Mouse (Mus musculus) cerebellum, adult (tissue): ENCODE data around the gene Ppp1r13b.
A peak's percentile ranks its signal among the peaks of the same experiment; 100 is the strongest.
"Not testable (repeated sequence)": the region's sequence is repeated elsewhere in the genome, so short reads cannot be mapped to it uniquely, and the experiment has no call there.

Experiments used
- ATAC-seq: cut with Nextera tagmentation; 2 replicates; pipeline ENCODE4 v1.9.2; 2017; ENCODE audit warnings: mild to moderate bottlenecking, moderate library complexity, mixed read lengths; ENCODE audit not compliant: insufficient number of reproducible peaks, low FRiP score, low TSS enrichment

Gene Ppp1r13b

DNA sequence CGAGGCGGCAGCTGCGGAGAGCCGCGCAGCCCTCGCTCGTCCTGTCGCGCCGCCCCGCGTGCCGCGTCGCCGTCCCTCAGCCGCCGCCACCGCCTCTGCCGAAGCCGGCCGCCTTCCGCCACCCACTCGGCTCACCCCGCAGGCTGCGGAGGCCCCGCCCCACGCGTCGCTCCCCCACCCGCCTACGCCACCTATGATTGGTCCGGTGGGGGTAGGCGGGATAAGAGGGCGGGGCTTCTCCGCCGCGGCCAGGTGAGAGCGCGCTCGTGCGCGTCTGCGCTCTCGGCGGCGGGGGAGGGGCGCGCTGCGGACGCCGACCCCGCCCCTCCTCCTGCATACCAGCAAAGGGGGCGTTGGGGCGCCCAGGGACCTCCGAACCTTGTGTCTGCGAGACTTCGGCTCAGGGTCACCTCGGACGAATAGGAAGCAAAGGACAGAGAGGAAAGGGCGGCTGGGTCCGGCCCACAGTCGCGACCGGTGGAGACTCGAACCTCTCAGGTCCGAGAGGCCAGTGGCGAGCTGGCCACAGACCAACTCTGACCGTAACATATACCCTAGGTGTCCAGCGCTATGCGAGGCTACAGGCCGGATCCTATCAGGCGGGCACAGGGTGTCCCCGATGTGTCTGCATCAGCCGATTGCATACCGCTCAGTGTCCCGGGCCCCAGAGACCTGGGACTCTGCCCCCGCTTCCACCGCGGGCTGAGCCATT is at the start of gene Ppp1r13b:
Gene Ppp1r13b, minus strand, starts transcription at position 141 of the 712 bp plus-strand sequence.
- ATAC-seq, result peak; percentile 89

DNA sequence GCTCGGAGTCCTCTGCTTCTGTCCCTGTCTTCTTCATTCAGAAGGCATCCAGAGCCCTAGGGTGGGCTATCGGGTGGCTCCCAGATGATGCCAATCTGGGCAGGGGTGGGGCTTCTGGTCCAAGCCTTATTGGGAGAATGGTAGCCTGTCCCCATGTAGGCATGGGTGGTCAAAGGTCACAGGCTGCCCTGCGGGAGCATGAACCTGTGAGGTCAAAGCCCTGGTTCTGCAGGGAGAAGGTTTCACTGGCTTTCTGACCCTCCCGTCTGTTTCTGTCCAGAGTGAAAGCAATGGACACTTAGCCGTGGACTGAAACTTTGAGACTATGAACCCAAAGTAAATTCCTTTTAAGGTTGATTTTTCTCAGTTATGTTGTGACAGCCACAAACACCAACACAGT is 48.3 kb upstream of the Ppp1r13b start:
- ATAC-seq, result no peak

DNA sequence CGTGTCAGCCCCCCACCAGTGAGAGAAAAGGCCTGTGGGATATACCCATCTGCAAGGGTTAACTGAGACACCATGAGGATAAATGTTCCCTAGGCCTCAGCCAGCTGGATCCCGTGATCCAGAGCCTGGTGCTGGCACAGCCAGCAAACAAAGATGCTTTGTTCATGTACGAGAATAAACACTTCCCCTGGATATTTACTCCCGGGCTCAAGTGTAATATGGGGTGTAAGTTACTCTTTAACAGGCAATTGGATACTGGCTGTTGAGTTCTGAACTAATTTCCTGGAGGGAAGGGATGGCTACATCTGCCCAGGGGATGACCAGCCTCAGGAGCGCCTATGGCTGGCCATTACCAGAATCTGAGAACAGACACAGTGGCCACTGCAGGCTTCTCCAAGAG is 43.8 kb upstream of the Ppp1r13b start:
- no peak for ATAC-seq

DNA sequence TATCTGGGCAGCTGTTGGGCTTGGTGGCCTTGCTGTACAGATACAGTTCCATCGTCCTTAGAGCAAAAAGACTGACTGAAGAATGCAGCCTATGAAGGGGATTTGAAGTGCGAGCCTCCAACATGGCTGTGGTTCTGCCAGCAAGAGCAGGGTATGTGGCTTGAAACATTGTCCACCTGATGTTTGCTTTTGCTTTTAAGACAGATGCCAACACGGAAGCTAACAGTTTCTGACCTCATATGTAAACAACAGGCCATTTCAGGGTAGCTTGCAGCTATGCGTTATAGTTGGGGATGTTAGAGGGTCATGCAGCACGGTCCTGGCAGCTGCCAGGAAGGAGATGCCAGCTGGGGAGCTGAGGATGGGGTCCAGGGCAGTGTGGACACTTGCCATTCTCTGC is 42.6 kb upstream of the Ppp1r13b start:
- ATAC-seq, result no peak

DNA sequence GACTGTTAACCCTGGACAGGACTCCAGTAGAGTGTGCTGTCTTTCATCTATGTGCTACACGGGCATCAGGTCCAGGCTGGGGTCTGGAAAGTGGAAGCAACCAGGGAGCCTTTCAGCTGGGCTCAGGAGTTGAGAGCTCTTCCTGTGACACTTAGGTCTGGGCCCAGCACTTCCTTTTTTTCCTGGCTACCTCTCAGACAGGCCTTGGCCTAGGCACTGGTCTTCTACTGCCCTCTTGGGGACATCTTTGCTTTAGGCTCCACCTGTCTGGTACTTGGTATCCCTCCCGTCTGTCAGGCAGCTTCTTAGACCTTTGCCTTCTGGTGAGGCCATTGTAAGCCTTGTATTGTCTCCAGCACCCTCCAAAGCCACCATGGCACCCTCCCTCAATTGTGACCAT is 38.8 kb upstream of the Ppp1r13b start:
- peak; percentile 77 for ATAC-seq

DNA sequence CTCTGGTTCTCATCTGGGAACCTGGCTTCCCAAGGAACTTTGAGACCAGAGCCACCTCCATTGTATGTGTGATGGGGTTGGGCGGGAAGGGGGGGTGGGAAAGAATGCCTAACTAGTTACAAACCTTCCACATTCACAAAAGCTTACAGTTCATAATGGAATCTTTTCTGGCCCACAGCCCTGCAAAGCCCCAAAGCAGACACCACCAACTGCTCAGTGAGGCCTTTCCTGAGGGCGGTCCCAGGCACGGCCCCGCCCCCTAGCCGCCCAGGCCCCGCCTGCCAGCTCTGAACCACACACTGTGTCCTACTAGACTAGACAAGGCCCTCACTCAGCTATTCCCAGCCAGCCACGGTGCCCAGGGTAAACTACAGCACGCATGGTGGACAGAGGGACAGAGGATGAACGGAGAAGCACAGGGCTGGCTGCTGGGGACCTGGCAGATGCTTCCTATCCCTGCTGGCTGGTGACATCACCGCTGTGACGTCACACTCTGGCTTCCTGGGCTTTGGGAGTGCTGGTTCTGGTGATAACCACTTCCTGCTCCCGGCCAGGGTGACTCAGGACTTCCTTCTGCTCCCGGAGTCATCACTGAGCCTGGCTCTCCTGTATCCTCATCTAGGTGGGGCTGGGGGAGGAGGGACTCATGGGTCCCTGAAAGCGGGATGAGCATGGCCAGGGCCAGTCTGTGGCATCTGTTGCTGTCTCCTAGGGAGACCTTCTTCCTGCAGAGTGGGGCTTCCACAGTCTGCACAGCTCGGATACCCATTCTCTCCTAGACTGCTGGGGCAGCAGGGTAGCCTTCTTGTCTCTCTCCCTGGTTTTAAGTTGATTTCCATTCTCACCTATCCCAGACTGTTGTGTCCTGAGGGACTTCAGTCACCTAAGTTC is 38.1 kb upstream of the Ppp1r13b start:
- ATAC-seq, result not testable (repeated sequence)

DNA sequence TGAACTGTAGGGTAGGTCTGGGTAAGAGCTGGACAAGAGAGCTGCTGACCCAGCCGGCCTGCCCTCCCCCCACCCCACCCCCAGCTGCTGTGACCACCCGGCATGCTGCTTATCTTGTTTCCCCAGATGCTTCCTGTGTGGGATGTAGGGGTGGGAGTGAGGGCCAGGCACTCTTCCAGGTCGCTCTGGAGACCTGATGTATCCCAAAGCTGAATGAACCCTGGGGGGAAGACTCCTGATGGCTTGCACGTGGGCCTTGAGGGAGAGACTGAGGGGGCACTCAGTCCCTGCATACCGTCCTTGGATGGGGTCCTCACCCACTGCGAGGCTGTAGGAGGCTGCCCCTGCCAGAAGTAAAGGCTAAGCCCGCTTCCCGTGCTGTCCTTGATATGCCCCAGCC is 37.2 kb upstream of the Ppp1r13b start:
- no peak for ATAC-seq

DNA sequence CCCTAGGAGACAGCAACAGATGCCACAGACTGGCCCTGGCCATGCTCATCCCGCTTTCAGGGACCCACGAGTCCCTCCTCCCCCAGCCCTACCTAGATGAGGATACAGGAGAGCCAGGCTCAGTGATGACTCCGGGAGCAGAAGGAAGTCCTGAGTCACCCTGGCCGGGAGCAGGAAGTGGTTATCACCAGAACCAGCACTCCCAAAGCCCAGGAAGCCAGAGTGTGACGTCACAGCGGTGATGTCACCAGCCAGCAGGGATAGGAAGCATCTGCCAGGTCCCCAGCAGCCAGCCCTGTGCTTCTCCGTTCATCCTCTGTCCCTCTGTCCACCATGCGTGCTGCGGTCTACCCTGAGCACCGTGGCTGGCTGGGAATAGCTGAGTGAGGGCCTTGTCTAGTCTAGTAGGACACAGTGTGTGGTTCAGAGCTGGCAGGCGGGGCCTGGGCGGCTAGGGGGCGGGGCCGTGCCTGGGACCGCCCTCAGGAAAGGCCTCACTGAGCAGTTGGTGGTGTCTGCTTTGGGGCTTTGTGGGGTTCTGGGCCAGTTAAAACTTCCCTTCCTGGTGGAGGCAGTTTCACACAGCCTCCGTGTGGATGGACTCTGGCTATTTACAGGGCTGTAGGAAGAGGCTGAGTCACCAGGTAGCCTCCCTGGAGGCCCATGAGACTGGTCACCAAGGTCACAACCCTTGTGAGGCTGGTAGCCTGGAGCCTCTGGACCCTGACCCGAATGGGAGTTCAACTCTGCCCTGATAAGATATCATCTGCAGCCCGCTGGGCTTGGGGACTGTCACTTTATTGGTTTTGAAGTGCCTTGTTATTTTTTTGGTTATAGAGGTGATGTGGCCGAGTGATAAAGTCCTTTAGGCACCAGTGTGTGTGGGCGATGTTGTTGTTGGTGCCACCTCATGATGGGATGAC is 36.4 kb upstream of the Ppp1r13b start:
- ATAC-seq, result 0 out of 2 replicates have a peak, but pooled peaks have one; percentile 27

DNA sequence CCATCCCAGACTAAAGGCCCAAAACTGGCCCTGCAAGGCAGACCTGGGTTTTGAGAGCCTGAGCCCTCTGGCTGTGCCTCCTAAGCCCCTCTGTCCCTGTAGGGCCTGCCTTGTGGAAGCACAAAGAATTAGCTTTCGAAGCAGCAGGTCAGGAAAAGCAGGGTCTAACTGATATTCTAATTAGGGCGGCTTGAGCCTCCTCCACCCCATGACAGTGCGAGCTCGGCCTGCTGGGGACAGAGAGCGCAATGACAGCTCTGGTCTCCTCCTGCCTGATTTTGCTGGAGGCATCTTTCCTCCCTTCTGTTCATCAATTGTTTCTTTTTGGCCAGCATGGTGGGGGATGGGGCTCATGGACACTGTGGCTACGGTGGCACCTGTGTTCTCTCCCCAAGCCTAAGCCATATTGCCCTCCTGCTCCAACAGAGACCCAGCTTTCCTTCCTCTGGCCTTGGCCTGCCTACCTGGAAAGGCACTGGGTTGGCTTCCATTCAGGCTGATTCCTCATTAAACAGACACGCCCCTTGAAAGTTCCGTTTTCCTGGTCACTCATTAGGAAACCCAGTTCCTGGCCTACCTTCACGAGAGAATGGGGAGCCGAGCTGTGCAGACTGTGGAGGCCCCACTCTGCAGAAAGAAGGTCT is 35.6 kb upstream of the Ppp1r13b start:
- ATAC-seq, result no peak

DNA sequence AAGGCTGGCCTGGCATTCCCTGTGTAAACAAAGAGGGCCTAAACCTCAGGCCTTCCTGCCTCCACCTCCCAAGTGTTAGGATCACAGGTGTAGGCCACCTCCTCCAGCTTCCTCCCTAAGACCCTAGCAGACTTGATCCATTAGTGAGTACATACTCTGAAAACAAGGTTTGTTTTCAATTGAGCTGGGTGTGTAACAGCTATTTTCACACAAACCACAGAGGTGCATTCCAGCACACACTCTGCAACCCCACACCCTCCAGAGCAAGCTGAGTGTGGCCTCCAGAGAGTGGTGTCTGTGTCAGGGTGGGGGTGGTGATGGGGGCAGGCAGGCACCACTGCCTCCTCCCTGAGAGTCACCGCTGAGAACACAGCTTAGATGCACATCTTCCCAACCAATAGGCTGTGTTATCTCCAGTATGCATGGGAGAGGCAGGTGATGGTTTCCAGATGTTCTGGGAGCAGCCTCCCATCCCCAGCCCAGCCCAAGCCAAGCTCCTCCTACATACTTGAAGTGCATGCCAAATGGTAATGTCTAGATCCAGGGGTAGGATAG is 30.8 kb upstream of the Ppp1r13b start:
- no peak for ATAC-seq

DNA sequence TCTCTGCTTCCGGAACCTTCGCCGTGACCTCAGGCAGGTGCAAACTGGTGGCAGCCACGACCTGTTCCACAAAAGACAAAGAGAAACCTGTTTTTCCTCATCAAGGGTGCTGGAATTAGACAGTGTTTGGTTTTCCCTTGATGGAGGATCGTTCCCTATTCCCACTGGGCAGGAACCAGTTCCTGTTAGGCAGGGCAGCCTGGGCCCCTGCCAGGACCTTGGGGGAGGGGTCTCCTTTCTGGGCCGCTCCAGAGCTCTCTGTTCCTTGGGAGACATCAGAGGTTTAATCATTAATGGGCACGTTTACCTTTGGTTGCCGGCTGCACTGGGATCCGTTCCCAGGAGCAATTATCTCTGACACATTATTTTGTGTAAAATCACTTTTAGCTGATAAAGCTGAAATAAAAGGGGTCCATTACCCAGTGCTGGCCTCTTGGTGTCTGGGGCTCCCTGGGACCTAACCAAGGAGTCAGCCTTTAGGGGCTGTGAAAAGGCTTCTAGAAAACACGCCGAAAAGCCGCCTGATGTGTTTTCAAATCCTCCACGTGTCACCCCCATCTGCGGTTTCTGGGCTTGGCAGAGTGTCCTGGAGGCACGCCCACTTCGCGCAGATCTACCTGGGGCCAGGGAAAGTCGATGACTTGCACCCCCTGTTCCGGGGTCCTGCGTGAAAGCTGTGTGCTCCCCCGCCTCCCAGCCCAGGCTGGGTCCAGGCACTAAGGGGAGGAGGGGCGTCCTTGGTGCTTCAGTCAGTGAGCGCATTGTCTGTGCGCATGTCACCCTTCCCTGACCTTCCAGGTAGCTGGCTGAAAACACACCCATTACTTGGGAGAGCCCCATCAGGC is 29.0 kb upstream of the Ppp1r13b start:
- ATAC-seq, result 0 out of 2 replicates have a peak, but pooled peaks have one; percentile 31

DNA sequence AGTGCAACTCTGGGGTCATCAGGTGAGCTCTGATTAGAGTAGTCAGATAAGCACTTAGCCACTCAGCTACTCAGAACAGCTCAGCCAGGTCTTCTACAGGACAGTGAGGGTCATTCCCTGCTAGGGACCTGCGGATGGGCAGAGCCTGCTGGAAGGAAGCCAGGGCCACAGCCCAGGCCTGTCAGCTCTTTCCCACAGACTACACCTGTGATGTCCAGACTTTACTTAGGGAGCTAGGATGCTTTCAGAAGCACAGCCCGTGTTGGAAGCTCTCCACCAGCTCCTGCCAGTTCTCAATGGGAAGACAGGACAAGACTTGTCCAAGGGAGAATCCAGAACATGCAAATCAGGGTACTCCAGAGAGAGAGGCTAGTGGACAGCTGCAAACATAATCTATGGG is 26.1 kb upstream of the Ppp1r13b start:
- no peak for ATAC-seq

DNA sequence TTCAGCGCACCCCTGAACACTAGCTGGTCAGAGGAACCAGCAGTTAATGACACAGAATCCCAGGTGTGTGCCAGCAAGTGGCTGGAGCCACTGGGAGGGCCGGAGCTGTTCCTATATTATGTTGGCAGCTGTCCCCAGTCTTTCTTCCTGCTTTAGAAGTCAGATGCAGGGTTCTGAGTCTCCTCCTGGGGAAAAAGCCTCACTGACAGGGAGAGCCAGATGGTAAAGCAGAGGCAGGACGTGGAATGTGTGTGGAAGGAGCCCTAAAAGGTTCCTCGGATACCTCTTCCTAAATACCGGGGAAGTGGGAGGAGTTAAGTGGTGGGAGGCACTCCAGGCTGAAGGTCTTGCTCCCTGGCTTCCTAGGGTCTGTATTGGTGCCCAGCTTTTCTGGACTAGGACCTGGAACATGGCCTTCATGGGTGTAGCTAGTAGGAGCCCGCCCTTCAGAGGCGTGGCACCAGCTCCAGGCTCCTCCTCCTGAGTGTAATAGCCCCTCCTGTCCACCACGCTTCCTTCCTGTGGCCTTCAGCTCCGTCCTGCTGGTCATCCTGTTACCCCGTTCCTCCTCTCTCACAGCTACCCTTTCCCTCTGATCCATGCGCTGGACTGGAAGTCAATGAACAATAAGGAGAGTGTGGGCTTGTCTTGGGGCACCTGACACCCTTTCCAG is 25.3 kb upstream of the Ppp1r13b start:
- ATAC-seq, result no peak

DNA sequence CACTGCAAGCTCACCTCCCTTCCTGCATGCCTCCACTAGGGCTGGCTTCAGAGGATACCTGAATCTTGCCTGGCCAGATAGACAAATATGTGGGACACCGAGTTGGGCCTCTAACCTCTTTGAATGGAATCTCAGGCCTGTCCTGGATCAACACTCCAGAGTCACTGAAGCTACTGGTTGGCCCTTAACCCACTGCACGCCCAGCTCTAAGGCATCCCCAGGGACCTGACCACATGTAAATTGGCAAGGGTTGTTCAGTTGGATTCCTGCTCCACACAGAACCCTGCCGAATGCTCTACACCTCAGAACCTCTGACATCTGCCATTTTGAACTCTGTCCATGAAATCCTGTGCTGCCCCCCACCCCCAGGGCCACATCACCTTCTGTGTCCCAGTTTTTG is 24.6 kb upstream of the Ppp1r13b start:
- no peak for ATAC-seq

DNA sequence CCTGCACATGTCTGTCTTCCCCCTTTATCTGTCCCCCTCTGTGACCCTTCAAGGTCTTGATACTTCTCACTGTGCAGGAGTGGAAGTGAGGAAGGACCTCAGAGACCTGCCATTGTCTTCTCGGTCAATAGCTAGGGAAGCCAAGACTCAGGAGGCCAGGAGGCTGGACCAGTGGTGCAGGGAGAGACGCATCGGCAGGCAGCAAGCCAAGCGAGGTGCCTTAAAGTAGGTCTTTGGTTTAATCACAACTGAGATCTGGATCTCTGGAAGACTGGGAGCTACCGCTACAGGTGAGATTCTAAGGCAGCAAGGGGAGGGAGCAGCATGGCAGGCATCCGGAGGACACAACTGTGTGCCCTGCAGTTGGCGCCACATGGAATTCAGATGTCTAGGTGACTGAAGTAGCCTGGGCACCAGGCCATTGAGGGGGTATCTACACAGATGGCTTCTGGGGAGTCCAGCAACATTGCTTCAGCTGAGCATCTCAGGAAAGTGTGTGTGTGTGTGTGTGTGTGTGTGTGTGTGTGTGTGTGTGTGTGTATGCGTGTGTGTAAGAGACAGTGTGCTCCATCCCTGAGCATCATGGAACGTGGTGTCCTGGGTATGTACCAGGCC is 23.6 kb upstream of the Ppp1r13b start:
- no peak for ATAC-seq

DNA sequence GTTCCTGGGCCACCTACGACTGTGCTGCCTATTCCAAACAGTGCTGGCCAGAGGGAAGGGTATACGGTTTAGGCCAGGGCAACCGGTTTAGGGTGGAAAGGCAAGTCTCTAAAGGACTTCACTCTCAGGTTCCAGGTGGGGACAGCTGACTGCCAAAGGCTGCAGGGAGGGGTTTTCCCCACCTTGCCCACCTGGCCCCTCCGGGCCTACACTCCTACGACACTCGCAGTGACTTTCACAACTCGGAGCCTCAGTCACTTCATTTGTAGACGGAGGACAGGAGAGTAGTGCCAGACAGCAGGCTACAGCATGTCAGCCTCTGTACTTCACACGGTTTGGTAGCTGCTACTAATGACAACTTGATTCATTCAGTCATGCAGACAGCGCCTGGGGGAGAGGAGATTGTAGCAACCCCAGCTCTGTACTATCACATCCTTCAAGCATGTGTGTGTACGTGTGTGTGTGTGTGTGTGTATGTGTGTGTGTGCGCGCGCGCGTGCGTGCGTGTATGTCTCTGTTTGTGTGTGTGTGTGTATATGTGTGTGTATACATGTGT is 20.6 kb upstream of the Ppp1r13b start:
- no peak for ATAC-seq

DNA sequence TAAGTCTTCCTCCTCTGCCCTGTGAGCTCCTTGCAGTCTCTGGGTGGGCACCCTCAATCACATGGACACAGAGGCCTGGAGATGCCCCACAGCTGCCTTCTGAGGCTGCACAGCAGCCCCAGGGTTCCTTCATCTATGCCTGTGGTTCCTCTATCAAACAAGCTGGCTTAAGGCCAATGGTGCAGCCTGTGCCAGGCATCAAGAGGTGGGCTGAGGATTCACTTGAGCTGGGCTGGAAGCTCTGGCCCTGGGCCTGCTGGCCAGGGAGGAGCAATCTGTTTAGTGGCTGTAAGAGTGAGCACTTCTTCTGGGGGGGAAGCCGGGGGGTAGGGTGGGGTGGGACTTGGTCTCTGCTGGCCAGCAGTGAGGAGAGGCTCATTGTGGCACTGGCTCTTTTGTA is 19.4 kb upstream of the Ppp1r13b start:
- no peak for ATAC-seq

DNA sequence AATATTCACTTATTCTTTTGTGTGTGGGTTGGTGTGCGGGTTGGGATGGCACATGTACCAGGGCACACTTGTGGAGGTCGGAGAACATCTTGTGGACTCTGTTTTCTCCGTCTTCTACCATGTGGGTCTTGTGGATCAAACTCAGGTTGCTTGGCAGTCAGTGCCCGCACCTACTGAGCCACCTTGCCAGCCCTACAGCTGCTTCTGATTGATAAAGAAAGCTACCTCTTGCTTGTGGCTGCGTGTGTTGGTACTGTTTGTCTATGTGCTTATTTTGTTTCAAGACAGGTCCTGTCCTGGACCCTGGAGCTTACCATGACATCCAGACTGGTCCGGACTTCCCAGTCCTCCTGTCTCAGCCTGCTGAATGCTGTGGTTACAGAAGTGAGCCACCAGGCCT is 15.2 kb upstream of the Ppp1r13b start:
- no peak for ATAC-seq
